Mouse (Mus musculus) inflammation-experienced regulatory T-cells, adult 16 weeks (primary cell): ENCODE results near the gene Tom1l2. TPM values are rescaled to one million over a fixed set of nuclear protein-coding genes. Genes with fewer than 3 reads are reported as not detected.

Experiments
- polyA plus RNA-seq: library from polyadenylated mRNA; unstranded; fragments of 100-300 nt; shearing (Covaris generic); gene quantifications from one replicate; pipeline ENCODE4 v1.2.1, GENCODE M21; 2017

Tom1l2 gene
- polyA plus RNA-seq = 84.2 TPM

DNA sequence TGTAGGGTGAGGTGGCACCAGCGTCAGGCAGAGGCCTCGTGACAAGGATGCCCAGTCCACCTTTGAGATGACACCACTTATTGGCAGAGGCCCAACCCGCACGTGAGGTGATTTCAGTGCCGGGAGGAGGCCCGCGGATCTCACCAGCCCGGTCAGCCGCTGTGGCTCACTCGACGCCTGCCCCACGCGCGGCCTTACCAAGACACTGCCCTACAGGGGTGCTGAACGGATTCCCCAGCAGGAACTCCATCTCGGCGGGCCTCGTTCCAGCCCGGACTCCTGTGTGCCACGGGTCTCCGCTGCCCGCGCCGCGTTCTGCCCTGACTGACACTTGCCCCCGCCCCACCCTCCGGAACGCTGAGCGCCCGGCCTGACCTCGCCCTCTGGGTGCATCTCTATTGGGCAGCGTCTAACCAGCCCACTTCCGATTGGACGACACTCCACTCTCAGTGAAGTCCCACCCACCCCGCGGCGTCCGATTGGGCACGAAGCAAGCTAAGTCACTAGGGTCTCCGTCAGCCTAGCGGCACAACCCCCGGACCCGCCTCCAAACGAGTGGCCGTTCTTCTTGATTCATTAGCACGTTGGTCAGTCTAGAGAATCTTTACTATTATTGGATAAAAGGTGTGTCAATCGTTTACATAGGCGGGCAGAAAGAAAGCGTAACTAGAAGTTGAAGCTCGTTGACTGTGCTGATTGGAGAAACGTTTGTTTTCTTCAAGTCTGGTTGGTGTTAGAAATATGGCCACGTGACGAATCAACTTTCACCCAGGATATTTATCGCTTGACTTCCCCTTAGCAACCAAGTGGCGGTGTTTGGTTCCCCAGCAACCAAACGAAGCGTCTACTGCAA lies at the start of gene Tom1l2, which contains the start of gene Drc3:
Gene Tom1l2, minus strand, starts transcription at position 347 of the 853 bp plus-strand sequence.
Gene Drc3, plus strand, starts transcription at position 771 of the 853 bp plus-strand sequence.

GRCm38 (mm10) chr11:60222469-60223236 lies 130.1 kb downstream of the Tom1l2 start, which contains the start of gene Srebf1:
Gene Srebf1, minus strand, starts transcription at chr11:60222581.

Other genes with a start within 250 kb of the Tom1l2 start
- gene Rai1, start 247.9 kb downstream of the Tom1l2 start, polyA plus RNA-seq = 11.0 TPM
- 97.0 TPM for gene Srebf1, start 130.3 kb downstream of the Tom1l2 start, polyA plus RNA-seq
- gene Drc3, start 424 bp upstream of the Tom1l2 start, polyA plus RNA-seq = 0.96 TPM
- 9.1 TPM for gene Gid4, start 64.2 kb upstream of the Tom1l2 start, polyA plus RNA-seq
- gene Atpaf2, start 65.6 kb upstream of the Tom1l2 start, polyA plus RNA-seq = 46.6 TPM
- gene Drg2, start 101.7 kb upstream of the Tom1l2 start, polyA plus RNA-seq = 65.4 TPM
- gene Myo15, start 116.4 kb upstream of the Tom1l2 start, polyA plus RNA-seq = 0.02 TPM
- gene Alkbh5, start 183.5 kb upstream of the Tom1l2 start, polyA plus RNA-seq = 4.8 TPM